Mouse (Mus musculus): ENCODE measurements around the gene Nprl3. TPM values are rescaled to one million over a fixed set of nuclear protein-coding genes. Genes with fewer than 3 reads are reported as not detected.

Gene Nprl3
- polyA plus RNA-seq, 1 experiment from 2014 or later: 43.9 TPM

DNA sequence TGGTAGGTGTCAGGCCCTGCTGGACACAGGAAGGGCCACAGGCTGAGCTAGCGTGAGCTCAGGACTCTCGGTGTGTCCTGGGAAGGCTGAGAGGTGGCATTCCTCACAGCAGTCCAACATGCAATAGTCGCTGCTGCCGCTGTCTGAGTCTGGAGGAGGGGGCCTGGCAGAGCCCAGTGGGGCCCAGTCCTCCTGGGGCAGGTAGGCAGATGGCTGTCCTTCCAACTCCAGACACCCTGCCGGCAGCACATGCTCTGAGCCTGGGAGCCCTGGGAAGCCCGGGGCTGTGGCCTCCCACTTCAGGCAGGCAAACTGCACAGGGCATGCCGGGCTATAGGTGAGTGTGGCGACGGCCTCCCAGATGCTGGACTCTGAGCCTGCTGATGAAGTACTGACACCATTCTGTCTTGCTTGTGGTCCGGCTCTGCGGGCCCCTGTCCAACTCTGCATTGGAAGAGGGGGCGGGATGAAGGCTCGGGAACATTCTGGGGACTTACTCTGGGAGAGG, 76.8 kb downstream of the Nprl3 start:
- Histone ChIP-seq H3K4me3 (ENCODE audit: low read length) (no peak overlapping the region), H3K27ac (ENCODE audit: low read depth, low read length) (no peak overlapping the region), H3K4me1 (ENCODE audit: control insufficient read depth, insufficient read depth, low read depth, low read length) (no peaks in the 10 kb centered on the region; the same call in 1 of the 2 replicates), H3K9me3 (ENCODE audit: control insufficient read depth, low read length) (no peaks in the 10 kb centered on the region), H3K4me2 (ENCODE audit: low read length) (no peak overlapping the region), H3K27me3 (replicated peaks; ENCODE audit: control insufficient read depth, insufficient read depth, low read length) (no peaks in the 10 kb centered on the region), H3K36me3 (ENCODE audit: control insufficient read depth, insufficient read depth, low read length) (no peaks in the 10 kb centered on the region), H3K9ac (ENCODE audit: low read depth, low read length) (no peak overlapping the region; the same call in 1 of the 2 replicates)
- WGBS: 68% methylated on average over 13 of the region's 13 CpGs
- no peak for ATAC-seq

DNA sequence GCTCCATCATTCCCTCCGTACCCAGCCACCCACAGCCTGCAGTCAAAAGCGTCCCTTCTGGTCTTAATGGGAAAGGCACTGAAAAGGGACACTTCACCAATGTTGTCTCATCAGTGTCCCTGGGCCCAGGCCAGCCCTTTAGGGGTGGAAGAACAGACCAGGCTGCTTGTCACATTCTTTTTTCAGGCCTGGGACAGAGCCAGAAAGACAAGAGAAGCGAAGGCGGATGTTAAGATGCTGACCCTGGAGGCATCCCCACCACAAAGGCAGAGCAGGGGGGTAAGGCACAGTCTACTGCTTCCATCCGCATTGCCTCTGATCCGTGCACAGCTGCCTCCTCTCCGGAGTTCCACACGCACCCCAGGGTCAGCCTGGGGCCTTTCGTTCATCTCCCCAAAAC, 77.4 kb downstream of the Nprl3 start:
- no peak overlapping the region for H3K4me2 ChIP-seq (ENCODE audit: low read length)
- no peak overlapping the region for H3K4me3 ChIP-seq (ENCODE audit: low read length)
- ATAC-seq: no peak
- no peak overlapping the region; the same call in 1 of the 2 replicates for H3K9ac ChIP-seq (ENCODE audit: low read depth, low read length)
- H3K9me3 ChIP-seq (ENCODE audit: control insufficient read depth, low read length): no peaks in the 10 kb centered on the region
- H3K27me3 ChIP-seq (replicated peaks; ENCODE audit: control insufficient read depth, insufficient read depth, low read length): no peaks in the 10 kb centered on the region
- H3K27ac ChIP-seq (ENCODE audit: low read depth, low read length): no peak overlapping the region
- 65% methylated on average over 9 of the region's 9 CpGs for WGBS
- H3K36me3 ChIP-seq (ENCODE audit: control insufficient read depth, insufficient read depth, low read length): no peaks in the 10 kb centered on the region
- no peaks in the 10 kb centered on the region; the same call in 1 of the 2 replicates for H3K4me1 ChIP-seq (ENCODE audit: control insufficient read depth, insufficient read depth, low read depth, low read length)

DNA sequence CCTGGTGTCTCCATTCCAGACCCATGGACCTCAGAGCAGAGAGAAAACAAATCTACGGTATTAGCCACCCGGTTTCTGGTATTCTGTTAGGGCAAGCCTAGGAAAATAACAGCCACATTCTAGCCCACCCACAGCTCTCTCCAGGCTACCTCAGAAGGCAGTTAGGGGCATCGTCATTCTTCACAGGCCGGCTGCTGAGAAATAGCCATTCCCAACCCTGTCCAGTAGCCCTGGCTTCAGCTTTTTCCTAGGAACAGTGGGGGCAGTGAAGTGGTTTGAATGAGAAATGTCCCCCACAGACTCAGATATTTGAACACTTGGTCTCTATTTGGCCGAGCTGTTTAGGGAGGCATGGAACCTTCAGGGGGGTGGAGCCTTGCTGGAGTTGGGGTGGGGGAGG, 78.1 kb downstream of the Nprl3 start:
- 54% methylated on average over 5 of the region's 5 CpGs for WGBS
- Histone ChIP-seq H3K9me3 (ENCODE audit: control insufficient read depth, low read length) (no peaks in the 10 kb centered on the region), H3K4me2 (ENCODE audit: low read length) (no peak overlapping the region), H3K4me1 (ENCODE audit: control insufficient read depth, insufficient read depth, low read depth, low read length) (no peaks in the 10 kb centered on the region; the same call in 1 of the 2 replicates), H3K27me3 (replicated peaks; ENCODE audit: control insufficient read depth, insufficient read depth, low read length) (no peaks in the 10 kb centered on the region), H3K4me3 (ENCODE audit: low read length) (no peak overlapping the region), H3K27ac (ENCODE audit: low read depth, low read length) (no peak overlapping the region), H3K9ac (ENCODE audit: low read depth, low read length) (no peak overlapping the region), H3K36me3 (ENCODE audit: control insufficient read depth, insufficient read depth, low read length) (no peaks in the 10 kb centered on the region)
- ATAC-seq: no peak

DNA sequence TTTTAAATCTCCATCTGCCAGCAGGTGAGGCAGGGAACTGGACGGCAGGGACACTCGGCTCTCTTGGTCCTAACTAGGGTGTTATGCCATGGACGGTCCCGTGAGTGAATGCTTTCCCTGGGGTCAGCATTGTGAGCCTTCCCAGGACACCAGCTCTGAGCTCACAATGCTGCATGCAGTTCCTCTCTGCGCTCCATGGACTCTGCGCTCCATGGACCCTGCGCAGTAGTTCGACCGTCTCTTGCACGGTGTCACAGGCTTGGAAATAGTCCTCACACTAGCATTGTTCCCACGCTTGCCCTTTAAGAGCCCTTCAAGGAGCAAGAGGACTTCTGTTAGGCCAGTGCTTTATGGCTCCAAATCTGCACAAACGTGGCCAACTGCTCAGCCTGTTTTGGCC, 78.6 kb downstream of the Nprl3 start:
- no peak for ATAC-seq
- Histone ChIP-seq H3K9me3 (ENCODE audit: control insufficient read depth, low read length) (no peaks in the 10 kb centered on the region), H3K9ac (ENCODE audit: low read depth, low read length) (no peak overlapping the region), H3K36me3 (ENCODE audit: control insufficient read depth, insufficient read depth, low read length) (no peaks in the 10 kb centered on the region), H3K4me2 (ENCODE audit: low read length) (no peak overlapping the region), H3K4me3 (ENCODE audit: low read length) (no peak overlapping the region), H3K27ac (ENCODE audit: low read depth, low read length) (no peak overlapping the region), H3K27me3 (replicated peaks; ENCODE audit: control insufficient read depth, insufficient read depth, low read length) (no peaks in the 10 kb centered on the region), H3K4me1 (ENCODE audit: control insufficient read depth, insufficient read depth, low read depth, low read length) (no peaks in the 10 kb centered on the region; the same call in 1 of the 2 replicates)
- WGBS: 87% methylated on average over 12 of the region's 12 CpGs

DNA sequence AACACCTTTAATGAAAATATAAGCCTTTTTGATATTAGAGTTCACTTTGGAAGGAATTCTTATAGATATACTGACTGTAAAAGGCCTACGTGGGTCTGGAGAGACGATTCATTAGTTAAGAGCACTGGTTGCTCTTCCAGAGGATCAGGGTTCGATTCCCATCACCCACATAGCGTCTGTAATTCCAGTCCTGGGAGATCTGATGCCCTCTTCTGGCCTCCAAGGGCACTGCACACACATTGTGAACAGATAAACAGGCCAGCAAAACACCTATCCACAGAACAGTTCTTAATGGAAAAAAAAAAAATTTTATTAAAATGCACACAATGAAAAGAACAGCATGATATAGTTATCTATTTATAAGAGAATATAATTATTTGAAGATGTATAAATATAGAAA, 80.3 kb downstream of the Nprl3 start:
- H3K4me3 ChIP-seq (ENCODE audit: low read length): no peak overlapping the region
- no peaks in the 10 kb centered on the region for H3K36me3 ChIP-seq (ENCODE audit: control insufficient read depth, insufficient read depth, low read length)
- 95% methylated on average over 4 of the region's 4 CpGs for WGBS
- no peak for ATAC-seq
- H3K4me1 ChIP-seq (ENCODE audit: control insufficient read depth, insufficient read depth, low read depth, low read length): no peaks in the 10 kb centered on the region; the same call in 1 of the 2 replicates
- H3K9me3 ChIP-seq (ENCODE audit: control insufficient read depth, low read length): no peaks in the 10 kb centered on the region
- no peak overlapping the region for H3K4me2 ChIP-seq (ENCODE audit: low read length)
- no peak overlapping the region for H3K27ac ChIP-seq (ENCODE audit: low read depth, low read length)
- H3K9ac ChIP-seq (ENCODE audit: low read depth, low read length): no peak overlapping the region
- H3K27me3 ChIP-seq (replicated peaks; ENCODE audit: control insufficient read depth, insufficient read depth, low read length): no peaks in the 10 kb centered on the region

DNA sequence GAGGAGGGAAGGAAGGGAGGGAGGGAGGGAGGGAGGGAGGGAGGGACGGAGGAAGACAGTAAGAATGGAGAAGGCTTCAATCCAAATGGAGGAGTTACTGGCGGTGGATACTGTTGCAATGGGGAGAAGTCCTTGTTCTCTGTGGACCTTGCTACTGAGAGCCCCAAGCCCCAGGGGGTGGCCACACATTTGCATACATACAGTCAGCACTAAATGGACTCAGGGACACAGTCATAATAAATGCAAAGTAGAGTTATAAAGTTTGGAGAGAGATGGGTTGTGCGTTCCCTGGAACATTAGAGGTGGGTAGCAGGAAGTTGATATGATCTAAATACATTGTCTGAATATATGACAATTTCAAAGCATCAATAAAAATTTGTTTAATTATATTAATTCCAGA, 81.5 kb downstream of the Nprl3 start:
- H3K4me1 ChIP-seq (ENCODE audit: control insufficient read depth, insufficient read depth, low read depth, low read length): no peaks in the 10 kb centered on the region; the same call in 1 of the 2 replicates
- ATAC-seq: no peak
- H3K4me3 ChIP-seq (ENCODE audit: low read length): no peak overlapping the region
- no peaks in the 10 kb centered on the region for H3K27me3 ChIP-seq (replicated peaks; ENCODE audit: control insufficient read depth, insufficient read depth, low read length)
- H3K36me3 ChIP-seq (ENCODE audit: control insufficient read depth, insufficient read depth, low read length): no peaks in the 10 kb centered on the region
- H3K9me3 ChIP-seq (ENCODE audit: control insufficient read depth, low read length): no peaks in the 10 kb centered on the region
- no peak overlapping the region for H3K9ac ChIP-seq (ENCODE audit: low read depth, low read length)
- H3K4me2 ChIP-seq (ENCODE audit: low read length): no peak overlapping the region
- H3K27ac ChIP-seq (ENCODE audit: low read depth, low read length): no peak overlapping the region
- 79% methylated on average over 3 of the region's 3 CpGs for WGBS

DNA sequence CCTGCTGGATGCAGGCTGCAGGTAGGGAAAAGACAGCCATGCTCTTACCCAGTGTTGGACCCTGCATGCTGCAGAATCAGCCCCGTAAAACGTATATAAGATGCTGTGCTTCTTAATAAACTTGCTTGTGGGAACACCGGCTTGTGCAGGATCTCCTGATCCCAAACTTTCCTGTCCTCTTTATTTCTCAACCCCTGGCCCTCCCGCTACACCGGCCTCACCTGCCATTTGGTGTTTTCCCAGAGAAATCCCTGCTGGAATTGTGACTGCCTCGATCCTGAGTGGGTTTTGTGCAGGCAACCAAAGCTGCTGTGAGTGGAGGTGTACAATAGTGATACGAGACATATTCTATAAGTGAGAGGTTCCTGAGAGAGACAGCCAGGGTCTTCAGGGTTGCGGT, 83.0 kb downstream of the Nprl3 start:
- Histone ChIP-seq H3K9me3 (ENCODE audit: control insufficient read depth, low read length) (no peaks in the 10 kb centered on the region), H3K27me3 (replicated peaks; ENCODE audit: control insufficient read depth, insufficient read depth, low read length) (no peaks in the 10 kb centered on the region), H3K4me1 (ENCODE audit: control insufficient read depth, insufficient read depth, low read depth, low read length) (no peaks in the 10 kb centered on the region), H3K4me2 (ENCODE audit: low read length) (no peak overlapping the region), H3K4me3 (ENCODE audit: low read length) (no peak overlapping the region), H3K9ac (ENCODE audit: low read depth, low read length) (no peak overlapping the region), H3K36me3 (ENCODE audit: control insufficient read depth, insufficient read depth, low read length) (no peaks in the 10 kb centered on the region), H3K27ac (ENCODE audit: low read depth, low read length) (no peak overlapping the region)
- no peak for ATAC-seq
- WGBS: 90% methylated on average over 8 of the region's 8 CpGs

DNA sequence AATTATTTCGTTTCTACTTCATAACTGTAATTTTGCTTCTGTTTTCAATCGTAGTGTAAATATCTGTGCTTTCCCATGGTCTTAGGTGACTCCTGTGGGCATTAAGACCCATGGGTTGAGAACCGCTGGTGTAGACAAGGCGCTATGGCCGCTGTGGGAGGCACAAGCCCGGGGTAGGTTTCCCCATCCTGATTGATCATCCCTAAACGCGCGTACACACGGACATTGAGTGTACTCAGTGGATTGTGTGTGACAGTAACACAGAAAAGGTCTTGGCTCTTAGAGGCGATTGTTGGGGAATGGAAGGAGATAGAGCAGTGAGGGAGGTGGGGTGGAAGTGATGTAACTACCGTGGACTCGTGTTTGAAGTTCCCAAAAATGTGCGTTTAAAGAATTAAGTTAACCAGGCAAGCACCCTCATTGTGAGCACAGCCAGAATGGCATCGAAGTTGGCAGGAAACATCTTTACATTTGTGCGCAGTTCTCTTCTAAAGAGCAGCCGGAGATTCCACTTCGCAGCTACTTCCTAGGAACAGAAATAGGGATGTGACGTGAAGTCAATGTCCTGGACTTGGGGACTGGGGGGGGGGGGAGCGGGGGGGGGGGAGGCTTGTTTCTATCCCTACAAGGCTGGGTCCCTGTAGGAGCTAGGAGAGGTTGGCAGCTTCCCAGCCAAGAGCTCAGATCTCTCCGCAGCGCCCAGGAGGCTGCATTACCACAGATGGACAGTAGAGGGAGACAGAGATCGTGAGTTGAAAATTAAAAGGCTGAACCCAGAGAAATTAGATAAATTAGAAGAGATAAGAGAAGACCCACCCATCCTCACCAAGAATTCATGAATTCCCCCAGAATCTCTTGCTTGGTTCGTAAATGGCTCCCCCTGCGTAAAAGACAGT, 85.3 kb downstream of the Nprl3 start:
- Histone ChIP-seq H3K4me3 (ENCODE audit: low read length) (no peak overlapping the region), H3K36me3 (ENCODE audit: control insufficient read depth, insufficient read depth, low read length) (no peaks in the 10 kb centered on the region), H3K27ac (ENCODE audit: low read depth, low read length) (no peak overlapping the region), H3K9ac (ENCODE audit: low read depth, low read length) (no peak overlapping the region), H3K4me1 (ENCODE audit: control insufficient read depth, insufficient read depth, low read depth, low read length) (no peaks in the 10 kb centered on the region), H3K27me3 (replicated peaks; ENCODE audit: control insufficient read depth, insufficient read depth, low read length) (no peaks in the 10 kb centered on the region), H3K9me3 (ENCODE audit: control insufficient read depth, low read length) (no peaks in the 10 kb centered on the region), H3K4me2 (ENCODE audit: low read length) (peak overlapping the region; percentile 40)
- 48% methylated on average over 24 of the region's 25 CpGs for WGBS
- ATAC-seq: peak; percentile 72

DNA sequence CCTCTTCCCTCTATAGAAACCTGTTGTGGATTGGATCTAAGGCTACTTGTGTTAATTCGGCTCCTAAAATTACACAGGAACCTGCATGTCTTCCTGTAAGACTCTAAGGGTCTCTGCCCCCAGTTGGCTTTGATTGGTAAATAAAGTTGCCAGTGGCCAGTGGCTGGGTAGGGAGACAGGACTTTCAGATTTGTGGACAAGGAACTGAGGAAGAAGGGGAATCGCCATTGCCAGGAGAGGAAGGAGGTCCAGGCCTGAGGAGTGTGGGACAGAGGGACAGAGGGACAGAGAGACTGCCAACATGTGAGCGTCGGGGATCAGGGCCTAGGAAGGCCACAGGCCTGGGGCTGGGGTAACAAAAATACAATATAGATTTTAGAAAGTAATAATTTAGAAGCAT, 86.3 kb downstream of the Nprl3 start:
- H3K27ac ChIP-seq (ENCODE audit: low read depth, low read length): no peak overlapping the region
- H3K4me2 ChIP-seq (ENCODE audit: low read length): no peak overlapping the region
- no peaks in the 10 kb centered on the region for H3K36me3 ChIP-seq (ENCODE audit: control insufficient read depth, insufficient read depth, low read length)
- H3K27me3 ChIP-seq (replicated peaks; ENCODE audit: control insufficient read depth, insufficient read depth, low read length): no peaks in the 10 kb centered on the region
- ATAC-seq: no peak
- H3K4me3 ChIP-seq (ENCODE audit: low read length): no peak overlapping the region
- no peaks in the 10 kb centered on the region for H3K4me1 ChIP-seq (ENCODE audit: control insufficient read depth, insufficient read depth, low read depth, low read length)
- no peaks in the 10 kb centered on the region for H3K9me3 ChIP-seq (ENCODE audit: control insufficient read depth, low read length)
- no peak overlapping the region for H3K9ac ChIP-seq (ENCODE audit: low read depth, low read length)
- WGBS: 83% methylated on average over 4 of the region's 4 CpGs
